Mouse (Mus musculus) right cerebral cortex, postnatal 4 days (tissue): ENCODE results near the gene Acp5.

Experiments used
- DNase-seq: peaks from one replicate; pipeline ENCODE4 v3.0.0-alpha.2; 2022

Gene Acp5

GRCm38 (mm10) chr9:22138480-22138879 lies 3.0 kb upstream of the Acp5 start:
- peak; percentile 35 for DNase-seq

DNA sequence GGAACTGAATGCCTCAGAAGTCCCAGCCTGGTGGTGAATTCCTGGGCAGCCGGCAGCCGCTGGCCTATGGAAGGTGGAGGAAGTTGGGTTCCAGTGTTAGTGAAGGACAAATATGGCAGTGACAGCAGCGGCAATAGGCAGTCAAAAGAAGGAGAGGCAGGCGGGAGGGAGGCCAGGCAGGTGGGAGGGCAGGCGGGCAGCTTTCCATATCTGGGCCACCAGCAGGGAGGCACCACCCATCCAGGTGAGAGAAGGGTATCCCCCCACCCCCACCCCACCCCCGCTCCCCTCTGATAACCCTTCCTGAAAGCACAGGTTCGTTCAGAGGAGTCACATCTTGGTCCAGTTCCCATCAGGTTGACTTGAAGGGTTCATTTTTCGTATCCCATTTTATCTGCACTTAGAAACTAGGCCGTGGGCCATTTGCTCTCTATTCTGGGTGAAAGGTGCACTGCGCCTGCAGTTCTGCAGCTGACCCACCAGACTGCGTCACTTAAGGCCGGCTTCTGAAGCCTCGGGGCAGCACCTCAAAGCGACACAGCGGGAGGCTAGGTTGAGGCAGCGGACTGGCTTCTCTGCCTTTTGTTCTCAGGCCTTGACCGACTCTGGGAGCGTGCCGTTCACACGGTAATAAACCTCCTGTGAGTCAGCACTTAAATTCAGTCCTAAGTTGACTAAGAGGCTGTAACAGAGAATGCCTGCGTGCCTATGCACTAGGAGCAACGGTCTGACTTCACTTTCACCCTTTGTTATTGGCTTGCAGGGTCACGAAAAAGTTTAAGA lies 1.4 kb upstream of the Acp5 start:
- no peak for DNase-seq

- no peak for DNase-seq
Measured at GRCm38 (mm10) chr9:22134988-22135643, 395 bp downstream of the Acp5 start.

- no peak for DNase-seq
Measured at GRCm38 (mm10) chr9:22134246-22134890, 1.1 kb downstream of the Acp5 start.

GRCm38 (mm10) chr9:22132220-22132619 lies 3.3 kb downstream of the Acp5 start:
- DNase-seq: no peak

DNA sequence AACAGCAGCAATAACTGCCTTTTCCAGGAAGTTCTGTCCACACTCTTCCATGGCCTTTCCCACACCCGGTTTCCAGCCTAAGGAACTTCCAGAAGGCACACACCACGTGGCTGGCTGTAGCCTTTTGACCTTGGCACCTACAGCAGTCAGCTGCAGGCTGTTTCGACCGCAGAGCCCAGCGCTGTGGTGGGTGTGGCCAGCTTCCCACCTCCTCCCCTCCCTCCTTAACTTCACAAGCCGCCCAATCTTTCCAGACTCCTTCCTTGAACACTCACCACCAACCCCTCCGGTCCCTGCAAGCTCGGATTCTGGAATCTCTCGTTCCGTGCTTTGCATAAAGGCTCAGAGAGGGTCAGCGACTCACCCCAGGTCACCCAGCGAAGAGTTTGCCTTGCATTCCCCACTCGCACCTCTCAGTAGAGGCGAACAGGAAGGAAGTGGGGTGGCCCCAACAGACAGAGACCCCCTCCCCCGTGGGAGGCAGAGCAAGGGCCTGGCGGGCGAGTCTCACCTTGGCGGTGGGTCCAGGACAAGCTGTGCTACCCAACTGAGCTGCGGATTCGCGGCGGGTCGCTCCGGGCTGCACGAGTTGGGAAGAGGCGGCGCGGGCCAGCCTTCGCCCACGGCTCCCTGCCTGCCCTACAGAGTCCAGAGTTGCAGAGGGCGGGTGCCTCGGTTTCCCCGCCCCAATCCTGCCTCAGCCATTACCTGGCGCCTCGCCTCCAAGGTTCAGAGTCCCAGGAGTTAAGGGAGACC lies 4.1 kb downstream of the Acp5 start:
- DNase-seq: no peak

DNA sequence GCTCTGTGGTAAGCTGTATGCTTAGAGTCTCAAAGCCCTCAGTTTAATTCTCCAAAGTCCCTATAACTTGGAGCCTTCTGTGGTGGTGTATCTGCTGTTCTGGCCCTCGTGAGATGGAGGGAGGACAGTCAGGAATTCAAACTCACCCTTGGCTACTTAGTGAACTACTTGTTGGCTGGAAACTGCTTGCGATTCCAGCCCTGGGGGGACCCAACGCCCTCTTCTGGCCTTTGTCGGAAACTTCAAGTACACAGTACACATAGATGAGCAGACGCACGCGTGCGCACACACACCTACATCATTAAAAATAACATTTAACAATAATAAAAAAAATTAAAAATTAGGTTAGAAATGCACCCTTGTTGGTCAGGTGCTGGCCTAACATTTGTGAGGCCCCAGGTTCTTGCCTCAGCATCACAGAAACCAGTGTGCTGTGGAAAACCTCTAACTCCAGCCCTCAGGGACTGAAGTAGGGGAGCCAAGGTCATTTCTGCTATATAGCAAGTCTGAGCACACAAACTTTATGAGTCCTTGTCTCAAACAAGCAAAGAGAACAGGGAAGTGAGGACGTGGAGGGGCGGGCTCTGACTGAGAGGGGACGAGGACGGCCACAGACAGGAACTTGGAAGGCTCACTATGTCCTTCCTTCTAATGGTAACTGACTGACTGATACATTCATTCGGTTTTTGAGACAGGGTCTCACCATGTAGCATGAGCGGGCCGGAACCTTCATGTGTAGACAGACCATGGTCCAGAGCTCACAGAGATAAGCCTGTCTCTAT lies 10.1 kb downstream of the Acp5 start:
- DNase-seq: no peak

DNA sequence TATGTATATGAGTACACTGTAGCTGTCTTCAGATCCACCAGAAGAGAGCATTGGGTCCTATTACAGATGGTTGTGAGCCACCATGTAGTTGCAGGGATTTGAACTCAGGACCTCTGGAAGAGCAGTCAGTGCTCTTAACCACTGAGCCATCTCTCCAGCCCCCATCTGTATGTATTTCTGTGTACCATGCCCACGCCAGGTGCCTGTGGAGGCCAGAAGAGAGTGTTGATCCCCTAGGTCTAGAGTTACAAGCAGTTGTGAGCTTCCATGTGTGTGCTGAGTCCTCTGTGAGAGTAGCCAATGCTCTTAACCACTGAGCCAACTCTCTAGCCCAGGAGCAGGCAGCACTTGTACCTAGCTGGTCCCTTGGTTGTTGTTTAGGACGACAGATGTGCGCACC lies 11.3 kb downstream of the Acp5 start:
- DNase-seq: no peak

- no peak for DNase-seq
Measured at GRCm38 (mm10) chr9:22123069-22123609, 12.4 kb downstream of the Acp5 start.

DNA sequence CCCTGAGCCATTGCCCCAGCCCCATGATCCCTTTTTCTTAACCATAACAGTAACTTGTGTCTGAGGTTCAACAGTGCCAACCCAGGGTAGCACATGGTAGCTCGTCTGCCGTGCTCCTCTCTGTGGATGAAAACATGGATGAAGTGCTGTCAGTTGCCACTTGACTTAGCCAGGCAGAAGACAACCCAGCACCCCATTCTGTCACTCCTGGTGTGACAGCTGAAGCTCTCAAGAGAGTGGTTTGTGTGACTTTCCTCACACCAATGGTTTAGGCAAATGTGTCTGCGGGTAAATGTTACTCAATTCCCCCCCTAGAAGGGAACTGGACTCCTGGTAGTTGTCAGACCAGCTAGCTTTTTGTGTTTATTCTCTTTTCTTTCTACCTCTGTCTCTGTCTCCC lies 13.5 kb downstream of the Acp5 start:
- no peak for DNase-seq

- no peak for DNase-seq
Measured at GRCm38 (mm10) chr9:22121545-22121944, 14.0 kb downstream of the Acp5 start.

GRCm38 (mm10) chr9:22119543-22119942 lies 16.0 kb downstream of the Acp5 start:
- no peak for DNase-seq

- DNase-seq: peak; percentile 37
Measured at GRCm38 (mm10) chr9:22117754-22118456, 17.6 kb downstream of the Acp5 start.

DNA sequence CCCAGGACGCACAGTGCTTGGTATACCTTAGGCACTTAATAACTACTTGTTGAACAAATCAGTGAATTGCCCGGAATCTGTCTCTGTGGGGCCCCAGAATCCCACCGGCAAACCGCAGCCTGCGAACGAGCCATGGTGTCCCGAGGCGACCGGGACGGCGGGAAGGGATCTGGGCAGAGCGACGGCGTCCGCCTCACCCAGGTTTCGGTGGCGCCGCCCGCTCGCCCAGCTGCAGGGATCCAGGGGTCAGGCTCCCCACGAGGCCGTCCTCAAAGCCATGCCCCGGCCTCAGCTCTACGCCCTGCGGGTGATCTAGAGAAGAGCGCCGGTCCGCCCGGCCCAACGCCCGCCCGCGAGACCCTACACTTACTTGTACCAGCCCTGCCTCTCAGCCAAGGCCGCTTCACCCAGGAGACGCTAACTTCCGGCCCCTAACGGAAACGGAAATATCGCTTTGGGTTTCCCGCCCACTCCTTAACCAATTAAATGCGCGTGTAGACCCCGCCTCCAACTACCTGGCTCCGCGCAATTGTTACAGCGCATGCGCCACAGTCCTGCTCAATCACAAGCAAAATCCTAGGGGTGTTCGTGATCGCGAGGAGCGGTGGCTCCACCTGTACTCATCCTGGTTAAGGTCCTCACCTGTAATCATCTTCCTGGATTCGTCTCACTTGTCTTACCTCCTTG lies 18.6 kb downstream of the Acp5 start, which contains the start of gene Elof1:
TSS of gene Elof1 (minus strand) at position 433 of the 687 bp plus-strand sequence.
- DNase-seq: peak; percentile 88

DNA sequence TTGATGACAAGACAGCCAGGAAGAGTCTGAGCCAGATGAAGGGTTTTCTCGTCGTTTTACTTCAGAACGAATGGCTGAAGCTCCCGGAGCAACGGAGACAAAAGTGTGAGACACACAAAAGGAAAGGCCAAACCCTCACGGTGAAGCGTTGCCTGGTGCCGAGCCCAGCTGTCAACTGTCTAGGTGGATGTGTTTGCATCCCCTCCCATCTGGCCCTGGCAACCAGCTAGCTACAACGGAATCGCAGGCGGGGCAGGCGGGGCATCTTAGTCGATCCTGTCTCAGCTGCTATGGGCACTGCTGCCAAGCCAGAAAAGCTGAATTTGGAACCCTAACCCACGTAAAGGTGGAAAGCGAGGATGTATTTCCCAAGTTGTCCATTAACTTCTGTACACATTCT lies 19.4 kb downstream of the Acp5 start:
- DNase-seq: no peak

GRCm38 (mm10) chr9:22115635-22116034 lies 19.9 kb downstream of the Acp5 start:
- DNase-seq: no peak

DNA sequence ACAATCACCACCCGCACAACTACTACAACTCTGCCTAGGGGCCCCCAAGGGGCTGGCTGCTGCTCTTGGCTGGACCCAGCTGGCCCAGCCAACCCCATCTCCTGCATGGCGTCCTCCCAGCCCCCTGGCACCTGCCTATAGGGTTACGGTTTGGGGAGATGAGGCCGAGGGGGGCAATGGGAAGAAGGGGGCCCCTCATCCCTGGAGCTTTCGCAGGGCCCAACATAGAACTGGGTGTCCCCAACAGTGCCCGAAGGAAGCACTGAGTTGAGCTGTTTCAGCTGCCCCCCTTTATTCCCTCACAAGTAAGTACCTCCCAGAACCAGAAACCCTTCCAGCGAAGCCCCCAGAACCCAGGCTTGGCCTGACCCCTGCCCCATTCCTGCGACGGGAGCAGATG lies 27.3 kb downstream of the Acp5 start:
- DNase-seq: no peak

DNA sequence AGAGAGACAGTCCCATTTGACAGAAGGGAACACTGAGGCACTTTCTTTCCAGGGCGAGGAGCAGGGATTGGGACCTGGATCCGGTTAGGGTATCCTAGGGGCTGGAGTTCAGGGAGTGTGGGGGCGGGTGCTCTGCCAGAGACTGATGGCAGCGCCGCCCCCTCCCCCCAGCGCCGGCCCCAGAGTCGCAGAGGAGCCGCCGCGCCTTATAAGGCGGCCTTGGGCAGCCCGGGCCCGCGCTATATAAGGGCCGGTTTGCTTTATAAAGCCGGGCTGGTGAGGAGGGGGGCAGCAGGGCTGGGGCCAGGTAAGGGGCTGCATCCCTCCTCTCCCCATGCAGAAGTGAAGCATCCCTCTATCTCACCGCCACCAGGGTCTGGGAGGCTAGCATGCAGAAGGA lies 35.6 kb downstream of the Acp5 start:
- DNase-seq: no peak

GRCm38 (mm10) chr9:22098993-22099696 lies 36.4 kb downstream of the Acp5 start, which contains the start of gene Cnn1:
Cnn1 (plus strand) TSS chr9:22099216.
- DNase-seq: no peak

GRCm38 (mm10) chr9:22095854-22096307 lies 39.6 kb downstream of the Acp5 start:
- DNase-seq: peak; percentile 64
